Mouse (Mus musculus): ENCODE measurements around the gene C8g. TPM values are rescaled to one million over a fixed set of nuclear protein-coding genes. Genes with fewer than 3 reads are reported as not detected.
A peak's percentile ranks its signal among the peaks of the same experiment; 100 is the strongest.

Gene C8g
- total and polyA plus RNA-seq, 3 experiments: 2.3 to 5.1 TPM; not detected in 1

DNA sequence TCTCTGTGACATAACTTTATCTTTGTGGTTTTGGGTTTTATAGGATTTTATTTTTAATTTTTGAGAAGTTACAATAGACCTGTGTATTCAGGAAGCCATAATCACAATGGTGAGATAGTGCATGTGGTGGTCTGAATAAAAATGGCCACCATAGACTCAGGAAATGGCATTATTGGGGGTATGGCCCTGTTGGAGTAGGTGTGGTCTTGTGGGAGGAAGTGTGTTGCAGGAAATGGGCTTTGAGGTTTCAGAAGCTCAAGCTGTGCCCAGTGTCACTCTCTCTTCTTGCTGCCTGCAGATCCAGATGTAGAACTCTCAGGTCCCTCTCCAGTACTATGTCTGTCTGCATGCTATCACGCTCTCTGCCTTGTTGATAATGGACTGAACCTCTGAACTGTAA, 21.0 kb downstream of the C8g start:
- Histone ChIP-seq H3K4me3 (ENCODE audit: control insufficient read depth in 1 of 2, insufficient read depth in 1 of 2, low read depth in 2 of 2, low read length in 2 of 2) (no peak overlapping the region), H3K27me3 (ENCODE audit: control insufficient read depth in 1 of 2, insufficient read depth in 2 of 2, low read length in 2 of 2) (no peaks in the 10 kb centered on the region; a peak in 1 of 4 replicates), H3K27ac (ENCODE audit: control insufficient read depth, low read depth, low read length) (no peak overlapping the region), H3K9ac (ENCODE audit: control insufficient read depth, low read depth, low read length, poor library complexity, severe bottlenecking) (no peak overlapping the region), H3K79me2 (ENCODE audit: control insufficient read depth, insufficient read depth, low read length, poor library complexity) (no peaks in the 10 kb centered on the region), H3K9me3 (replicated peaks; ENCODE audit: insufficient read depth, low read length) (no peaks in the 10 kb centered on the region), H3K4me1 (ENCODE audit: control insufficient read depth in 1 of 2, insufficient read depth in 2 of 2, low read length in 2 of 2) (no peaks in the 10 kb centered on the region), H3K36me3 (ENCODE audit: control insufficient read depth in 1 of 2, insufficient read depth in 2 of 2, low read length in 2 of 2) (no peaks in the 10 kb centered on the region)
- TF ChIP-seq TCF12 (IDR thresholded peaks at IDR 0.05; ENCODE audit: low read depth, low read length): no peak
- no peak for TF ChIP-seq USF1 (IDR thresholded peaks at IDR 0.05; ENCODE audit: low read depth, low read length)
- no peak for TF ChIP-seq CHD1 (IDR thresholded peaks at IDR 0.05; ENCODE audit: low read depth, low read length)
- no peak for TF ChIP-seq MEF2A (IDR thresholded peaks at IDR 0.05; ENCODE audit: extremely low read depth, insufficient replicate concordance, low read depth, low read length, poor library complexity, severe bottlenecking)
- no peak for TF ChIP-seq E2F4 (IDR thresholded peaks at IDR 0.05; ENCODE audit: borderline replicate concordance, low read depth, low read length)
- no peak for TF ChIP-seq EP300 (IDR thresholded peaks at IDR 0.05; ENCODE audit: low read depth in 1 of 2, low read length in 2 of 2)
- no peak for TF ChIP-seq ELF1 (IDR thresholded peaks at IDR 0.05; ENCODE audit: low read depth, low read length)
- no peak for TF ChIP-seq POLR2AphosphoS5 (IDR thresholded peaks at IDR 0.05; ENCODE audit: borderline replicate concordance, low read depth, low read length)
- no peak for TF ChIP-seq JUND (IDR thresholded peaks at IDR 0.05; ENCODE audit: low read depth, low read length)
- no peak for TF ChIP-seq MYC (IDR thresholded peaks at IDR 0.05; ENCODE audit: low read depth, low read length)
- no peak for TF ChIP-seq SIN3A (IDR thresholded peaks at IDR 0.05; ENCODE audit: low read length)
- TF ChIP-seq USF2 (IDR thresholded peaks at IDR 0.05; ENCODE audit: borderline replicate concordance in 1 of 2, insufficient read depth in 1 of 2, low read depth in 1 of 2, low read length in 2 of 2): no peak
- no peak for TF ChIP-seq GATA1 (IDR thresholded peaks at IDR 0.05; ENCODE audit: low read depth, low read length)
- no peak for TF ChIP-seq BHLHE40 (IDR thresholded peaks at IDR 0.05; ENCODE audit: borderline replicate concordance, low read depth, low read length)
- no peak for TF ChIP-seq ZMIZ1 (IDR thresholded peaks at IDR 0.05; ENCODE audit: low read depth, low read length)
- TF ChIP-seq TBP (IDR thresholded peaks at IDR 0.05; ENCODE audit: low read depth, low read length): no peak
- peak; percentile 27 for DNase-seq (ENCODE audit: low read depth, low spot score)

DNA sequence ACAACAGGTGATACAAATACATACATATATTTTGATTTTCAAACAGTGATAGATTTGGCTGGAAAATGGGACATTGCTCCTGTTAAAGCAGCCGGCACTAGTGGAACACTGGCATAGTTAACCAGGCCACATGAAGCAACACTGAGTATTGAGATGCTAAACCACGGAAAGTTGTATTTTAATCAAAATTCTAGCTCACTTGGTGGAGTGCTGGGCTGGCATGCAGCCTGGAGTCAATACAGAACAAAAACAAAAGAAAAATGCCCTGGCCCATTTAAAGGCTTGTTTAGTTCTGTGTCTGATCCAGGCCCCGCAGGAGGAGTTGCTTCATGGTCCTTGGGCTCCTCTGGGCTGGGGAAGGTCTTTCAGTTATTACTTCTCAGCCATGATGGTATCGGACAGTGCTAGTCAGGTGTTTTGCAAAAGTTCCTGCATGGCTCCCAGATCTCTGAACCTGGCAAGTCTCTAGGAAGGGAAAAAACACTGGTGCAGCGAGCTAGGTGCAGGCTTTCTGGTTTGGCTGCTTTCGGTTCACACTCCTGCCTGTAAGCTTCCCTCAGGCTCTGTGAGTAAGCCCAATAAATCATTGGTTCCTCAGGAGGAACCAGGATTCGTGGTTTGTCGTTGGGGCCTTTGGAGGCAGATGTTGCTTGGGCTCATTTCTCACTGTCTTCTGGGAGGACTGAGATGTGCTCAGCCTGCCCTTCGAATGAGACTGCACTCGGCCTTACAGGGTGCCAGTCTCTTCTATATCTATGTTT, 21.8 kb downstream of the C8g start:
- Histone ChIP-seq H3K36me3 (ENCODE audit: control insufficient read depth in 1 of 2, insufficient read depth in 2 of 2, low read length in 2 of 2) (no peaks in the 10 kb centered on the region), H3K27ac (ENCODE audit: control insufficient read depth, low read depth, low read length) (no peak overlapping the region), H3K4me3 (ENCODE audit: control insufficient read depth in 1 of 2, insufficient read depth in 1 of 2, low read depth in 2 of 2, low read length in 2 of 2) (no peak overlapping the region), H3K9ac (ENCODE audit: control insufficient read depth, low read depth, low read length, poor library complexity, severe bottlenecking) (no peak overlapping the region), H3K27me3 (ENCODE audit: control insufficient read depth in 1 of 2, insufficient read depth in 2 of 2, low read length in 2 of 2) (no peaks in the 10 kb centered on the region), H3K9me3 (replicated peaks; ENCODE audit: insufficient read depth, low read length) (no peaks in the 10 kb centered on the region), H3K4me1 (ENCODE audit: control insufficient read depth in 1 of 2, insufficient read depth in 2 of 2, low read length in 2 of 2) (no peaks in the 10 kb centered on the region), H3K79me2 (ENCODE audit: control insufficient read depth, insufficient read depth, low read length, poor library complexity) (no peaks in the 10 kb centered on the region)
- no peak for TF ChIP-seq USF1 (IDR thresholded peaks at IDR 0.05; ENCODE audit: low read depth, low read length)
- no peak for DNase-seq (ENCODE audit: low read depth, low spot score)

Measured in MEL (cell line).